Mouse (Mus musculus) gastrocnemius, postnatal 4 days (tissue): ENCODE data around the gene Csrp1. TPM values are rescaled to one million over a fixed set of nuclear protein-coding genes. Genes with fewer than 3 reads are reported as not detected.

Source experiments
- DNase-seq, 2 experiments: peaks; one replicate each; pipeline ENCODE4 v3.0.0; 2021 to 2022; ENCODE audit warnings: low spot score in 2 of 2, mixed read lengths in 2 of 2
- total RNA-seq, 2 experiments: library from RNA; stranded (reverse); gene quantifications; 2 replicates each; pipeline ENCODE4 v1.2.3; 2021

Gene Csrp1
- total RNA-seq, 2 experiments from 2014 or later: 109 to 114 TPM

DNA sequence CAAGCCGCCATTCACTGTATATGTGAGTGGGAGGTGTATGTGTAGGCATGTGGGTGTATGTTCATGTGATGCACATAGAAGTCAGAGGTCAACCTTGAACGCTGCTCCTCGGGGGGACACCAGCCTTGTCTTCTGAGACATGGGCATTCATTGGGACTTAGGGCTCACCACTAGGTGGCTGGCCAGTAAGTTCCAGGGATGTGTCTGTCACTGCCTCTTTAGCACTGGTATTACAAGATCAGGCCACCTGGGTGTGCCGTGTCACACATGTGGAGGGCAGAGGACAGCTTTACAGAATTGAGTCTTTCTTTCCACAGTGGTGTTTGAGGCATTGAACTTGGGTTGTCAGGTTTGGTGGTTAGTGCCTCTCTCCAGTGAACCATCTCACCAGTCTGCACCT lies 22.4 kb upstream of the Csrp1 start:
- no peak for DNase-seq

- DNase-seq: peak in 1 of 2 experiments; percentile 54
Measured at GRCm38 (mm10) chr1:135698046-135698445, 21.8 kb upstream of the Csrp1 start.

DNA sequence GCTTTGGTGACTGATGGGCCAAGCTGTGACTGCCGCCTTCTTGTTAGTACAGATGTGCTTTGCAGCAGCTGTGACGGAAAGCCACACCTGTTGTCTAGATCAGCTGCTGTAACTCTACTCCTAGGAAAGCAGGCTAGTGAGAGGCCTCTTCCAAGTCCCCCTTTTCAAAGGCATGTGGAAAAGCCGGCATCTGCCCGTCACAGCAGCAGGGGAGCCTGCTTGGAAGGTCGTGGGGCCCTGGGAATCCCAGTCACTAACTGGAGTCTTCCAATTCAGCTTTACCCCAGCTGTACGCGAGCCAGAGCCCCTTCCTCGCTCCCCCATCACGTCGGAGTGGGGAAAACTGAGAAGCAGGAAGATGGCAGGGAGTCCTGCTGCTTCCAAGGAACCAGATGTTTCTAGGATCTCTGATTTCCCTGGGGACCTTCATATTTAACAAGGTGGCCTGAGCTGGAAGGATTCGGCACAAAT lies 21.4 kb upstream of the Csrp1 start:
- DNase-seq: peak in 1 of 2 experiments; percentile 37

- DNase-seq: peak; percentile 73 to 84
Measured at GRCm38 (mm10) chr1:135698996-135699705, 20.7 kb upstream of the Csrp1 start.

- no peak for DNase-seq
Measured at GRCm38 (mm10) chr1:135699892-135700291, 20.0 kb upstream of the Csrp1 start.

DNA sequence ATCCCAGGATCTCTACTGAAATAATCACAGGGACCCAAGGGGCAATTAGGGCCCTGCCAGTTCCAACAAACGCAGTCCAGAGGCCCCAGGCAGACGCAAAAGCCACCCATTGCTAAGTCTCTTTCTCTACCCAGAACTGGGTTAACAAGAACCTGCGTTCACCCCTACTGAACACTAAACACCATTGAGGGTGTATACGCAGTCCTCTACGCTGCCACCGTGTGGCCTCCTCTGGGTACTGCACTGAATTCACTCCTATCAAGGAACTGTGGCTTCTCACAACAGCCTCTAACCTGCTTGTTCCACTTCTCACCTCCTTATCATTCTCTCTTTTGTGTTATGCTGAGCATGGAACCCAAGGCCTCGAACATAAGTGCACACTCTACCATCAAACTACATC lies 19.3 kb upstream of the Csrp1 start:
- DNase-seq: peak; percentile 59 to 76

- no peak for DNase-seq
Measured at GRCm38 (mm10) chr1:135701314-135701713, 18.5 kb upstream of the Csrp1 start.

DNA sequence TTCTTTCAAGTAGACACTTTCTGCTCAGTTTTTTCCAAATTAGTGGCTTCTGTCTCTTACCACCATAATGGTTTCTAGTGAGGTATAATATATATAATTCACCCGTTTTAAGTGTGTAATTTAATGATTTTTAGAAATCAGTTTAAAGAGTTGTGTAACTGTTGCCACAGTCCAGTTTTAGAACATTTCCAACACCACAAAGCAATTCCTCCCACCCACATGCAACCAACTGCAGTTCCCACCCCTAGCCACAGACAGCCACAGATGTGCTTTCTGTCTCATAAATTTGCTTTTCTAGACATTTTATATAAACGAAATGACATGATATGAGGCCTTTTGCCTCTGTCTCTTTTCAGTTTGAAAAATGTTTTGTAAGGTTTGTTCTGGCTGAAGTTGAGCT lies 17.1 kb upstream of the Csrp1 start:
- no peak for DNase-seq

DNA sequence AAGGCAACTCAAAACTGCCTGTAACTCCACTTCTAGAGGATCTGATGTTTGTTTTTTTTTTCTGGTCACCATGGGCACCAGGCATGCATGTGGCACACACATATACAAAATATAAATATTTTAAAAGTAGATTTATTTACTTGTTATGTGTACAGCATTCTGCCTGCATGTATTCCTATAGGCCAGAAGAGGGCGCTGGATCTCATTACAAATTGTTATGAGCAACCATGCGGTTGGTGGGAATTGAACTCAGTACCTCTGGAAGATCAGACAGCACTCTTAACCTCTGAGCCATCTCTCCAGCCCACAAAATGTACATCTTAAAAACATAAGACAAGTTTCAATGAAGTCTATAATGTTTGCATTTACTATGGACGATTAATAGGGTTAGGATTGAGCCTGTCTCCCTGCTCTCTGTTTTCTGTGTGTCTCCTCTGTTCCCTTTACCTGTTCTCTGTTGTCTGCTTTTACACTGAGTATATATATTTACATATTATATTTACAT lies 15.5 kb upstream of the Csrp1 start:
- no peak for DNase-seq

- DNase-seq: no peak
Measured at GRCm38 (mm10) chr1:135708369-135708768, 11.5 kb upstream of the Csrp1 start.

DNA sequence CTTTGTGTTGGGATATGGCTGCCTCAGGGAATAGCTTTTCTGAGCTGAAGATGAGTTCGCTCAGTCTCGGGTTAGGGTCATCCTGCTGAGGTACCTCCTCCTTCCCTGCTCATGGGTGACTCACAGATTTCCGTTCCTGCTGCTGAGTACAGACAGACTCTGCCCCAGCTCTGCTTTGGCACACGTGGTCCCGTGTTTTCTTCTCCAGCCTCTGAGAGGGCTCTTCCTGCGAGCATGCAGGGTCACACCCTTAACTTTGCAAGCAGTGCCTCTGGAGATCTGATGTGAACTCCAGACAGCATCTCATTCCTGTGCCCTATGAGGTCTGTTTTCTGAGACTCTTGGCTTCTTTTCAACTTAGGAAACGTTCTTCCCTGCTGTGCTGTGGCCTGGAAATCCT lies 8.7 kb upstream of the Csrp1 start:
- no peak for DNase-seq

GRCm38 (mm10) chr1:135714028-135714815 lies 5.6 kb upstream of the Csrp1 start:
- DNase-seq: no peak

DNA sequence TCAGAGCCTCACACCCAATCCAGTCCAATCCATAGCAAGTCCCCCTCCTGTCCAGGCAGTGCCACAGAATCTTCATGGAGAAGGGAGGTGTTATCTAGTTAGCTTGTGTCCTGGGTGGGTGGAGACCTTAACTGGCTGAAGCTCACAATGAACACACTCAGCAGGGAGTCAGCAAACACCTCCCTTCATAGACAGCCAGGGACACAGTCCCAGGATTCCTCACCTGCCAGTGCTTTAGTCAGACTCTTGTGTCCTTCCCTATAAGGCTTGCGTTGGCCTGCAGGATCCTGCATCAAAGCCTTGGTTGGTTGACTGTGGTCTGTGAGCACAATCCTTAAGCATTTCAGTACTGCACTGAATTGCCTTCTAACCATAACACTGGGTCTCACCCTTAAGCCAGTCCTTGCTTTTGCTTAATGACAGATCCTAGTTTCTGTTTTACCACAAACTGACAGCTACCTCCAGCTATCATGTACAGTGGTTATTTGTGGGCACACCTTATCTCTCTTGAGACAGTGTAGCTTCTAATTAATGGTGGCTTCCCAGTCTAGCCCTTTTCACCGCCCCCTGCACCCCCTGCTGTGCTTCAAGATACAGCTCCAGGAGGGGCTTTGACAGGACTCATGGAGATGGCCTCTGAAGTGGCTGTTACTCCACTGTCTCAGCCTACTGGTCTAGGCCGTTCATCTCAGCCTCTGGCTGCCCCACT lies 4.8 kb upstream of the Csrp1 start:
- no peak for DNase-seq

DNA sequence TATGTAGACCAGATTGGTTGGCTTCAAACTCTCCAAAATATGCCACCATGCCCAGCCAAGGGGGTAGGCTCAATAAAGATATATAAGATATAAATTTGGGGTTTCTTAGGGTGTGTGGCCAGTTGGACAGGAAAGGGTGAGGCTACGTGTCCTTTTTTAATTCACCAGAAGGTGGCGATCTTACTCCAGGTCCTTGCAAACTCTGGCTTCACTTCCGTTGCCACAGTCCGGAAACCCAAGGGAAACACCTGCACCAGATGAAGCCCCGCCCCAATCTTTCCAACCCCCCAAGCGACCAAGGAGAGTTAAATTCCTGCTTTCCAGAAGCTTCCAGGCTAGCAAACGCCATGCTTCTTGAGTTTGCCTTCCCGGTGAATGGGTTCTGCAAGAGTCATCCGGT lies 375 bp upstream of the Csrp1 start:
- peak in 1 of 2 experiments; percentile 56 for DNase-seq

DNA sequence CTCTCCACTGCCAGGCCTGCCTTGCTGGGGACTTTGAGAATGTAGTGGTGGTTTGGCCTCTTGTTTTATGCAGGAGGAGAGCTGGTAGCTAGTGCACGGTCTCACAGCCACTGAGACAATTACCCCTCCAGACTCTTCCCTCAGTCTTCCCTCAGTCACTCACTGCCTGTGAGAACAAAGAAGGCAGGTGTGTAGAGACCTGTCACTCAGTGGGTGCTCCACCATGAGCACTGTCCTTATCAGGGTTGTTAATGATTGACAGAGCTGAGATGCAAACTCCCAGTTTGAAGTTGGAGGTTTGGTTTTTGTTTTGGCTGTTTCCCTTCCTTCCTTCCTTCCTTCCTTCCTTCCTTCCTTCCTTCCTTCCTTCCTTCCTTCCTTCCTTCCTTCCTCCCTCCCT lies 3.2 kb downstream of the Csrp1 start:
- no peak for DNase-seq

- no peak for DNase-seq
Measured at GRCm38 (mm10) chr1:135724134-135724533, 4.3 kb downstream of the Csrp1 start.

- no peak for DNase-seq
Measured at GRCm38 (mm10) chr1:135725324-135725723, 5.5 kb downstream of the Csrp1 start.

DNA sequence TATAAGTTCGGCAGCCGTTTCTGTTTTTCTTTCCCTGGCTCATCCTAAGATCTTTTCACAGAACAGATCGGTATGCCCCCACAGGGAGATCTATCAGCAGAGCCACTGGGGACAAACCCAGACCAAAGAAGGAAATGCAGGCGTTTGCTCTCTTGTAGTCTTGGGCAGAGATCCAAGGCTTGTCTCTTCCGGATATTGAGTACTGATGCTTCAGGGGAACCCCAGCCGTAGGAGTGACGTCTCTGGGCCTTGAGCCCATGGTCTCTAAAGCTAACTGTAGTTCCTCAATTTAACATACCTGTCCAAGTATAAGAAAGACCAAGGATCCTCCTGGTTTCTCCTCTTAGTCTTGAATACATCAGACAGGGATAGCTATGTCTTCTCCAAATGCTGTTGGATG lies 6.1 kb downstream of the Csrp1 start:
- no peak for DNase-seq

DNA sequence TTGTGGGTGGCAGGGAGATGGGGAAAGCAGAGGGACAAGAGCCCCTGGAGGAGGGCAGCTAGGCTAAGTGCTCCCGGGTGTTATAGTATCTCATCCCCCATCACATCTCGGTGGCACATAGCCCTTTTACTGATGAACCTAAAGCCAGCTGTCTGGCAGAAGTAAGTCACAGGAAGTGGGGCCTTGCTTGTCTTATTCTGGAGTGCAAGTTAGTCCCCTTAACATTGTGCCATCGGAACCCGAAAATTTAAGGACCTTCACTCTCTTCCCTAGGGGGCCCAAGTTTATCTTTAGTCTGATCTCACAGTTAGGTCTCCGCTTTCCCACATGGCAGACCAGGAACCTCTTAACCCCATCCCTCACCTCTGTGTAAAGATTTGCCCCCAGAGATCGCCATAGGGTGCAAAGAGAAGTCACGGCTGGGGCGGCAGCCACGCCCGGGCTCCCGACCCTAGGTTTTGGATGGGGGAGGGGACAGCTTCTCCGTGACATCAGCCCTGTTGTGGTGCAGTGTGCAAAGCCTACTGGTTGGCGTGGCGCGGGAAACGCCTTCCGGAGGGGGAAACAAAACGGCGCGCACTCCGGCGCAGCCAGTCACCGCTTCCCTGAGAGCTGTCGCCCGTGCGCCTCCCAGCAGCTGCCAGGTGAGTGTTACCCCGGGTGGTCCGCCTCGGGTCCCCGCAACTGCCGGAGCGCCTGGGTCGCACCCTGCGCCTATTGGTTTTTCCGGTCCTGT lies 8.9 kb downstream of the Csrp1 start:
- peak; percentile 72 to 88 for DNase-seq

- peak in 1 of 2 experiments; percentile 59 for DNase-seq
Measured at GRCm38 (mm10) chr1:135729367-135729713, 9.5 kb downstream of the Csrp1 start.

DNA sequence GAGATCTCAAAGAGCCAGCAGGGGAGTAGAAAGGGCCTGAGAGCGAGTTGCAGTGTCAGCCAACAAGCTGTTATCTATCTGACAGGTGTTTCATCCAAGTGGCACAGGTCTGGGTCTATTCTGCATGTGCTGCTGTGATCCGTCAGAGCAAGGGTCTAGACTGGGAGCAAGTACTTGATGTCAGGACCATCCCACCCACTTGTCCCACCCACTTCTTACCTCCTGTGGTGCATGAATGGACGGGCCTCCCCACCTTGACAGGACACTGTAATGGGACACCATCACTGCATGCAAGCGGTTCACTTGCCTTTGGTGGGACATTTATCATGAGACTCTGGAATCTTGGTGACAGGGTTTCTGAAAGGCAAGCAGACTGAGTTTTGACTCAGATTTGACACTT lies 10.0 kb downstream of the Csrp1 start:
- DNase-seq: no peak
